Mouse (Mus musculus) cerebellum, postnatal 36 days (tissue): ENCODE measurements at regions not wholly inside any gene's neighbourhood (a gene's known extent, or its start where the extent isn't known, plus 50 kb on each side); places are given as distances from the start of the nearest gene placed in this dataset.

Source experiments
- DNase-seq, 2 experiments: peaks; one replicate each; pipeline ENCODE4 v3.0.0; 2021 to 2022; ENCODE audit warnings: mixed read lengths in 2 of 2

GRCm38 (mm10) chr3:18941301-18942177, 686.9 kb downstream of the 1700064H15Rik start:
- no peak for DNase-seq

GRCm38 (mm10) chr3:18960341-18960740, 668.1 kb downstream of the 1700064H15Rik start:
- no peak for DNase-seq

- DNase-seq, result peak; percentile 22 to 28
Measured at GRCm38 (mm10) chr3:18988662-18989061, 639.8 kb downstream of the 1700064H15Rik start.

DNA sequence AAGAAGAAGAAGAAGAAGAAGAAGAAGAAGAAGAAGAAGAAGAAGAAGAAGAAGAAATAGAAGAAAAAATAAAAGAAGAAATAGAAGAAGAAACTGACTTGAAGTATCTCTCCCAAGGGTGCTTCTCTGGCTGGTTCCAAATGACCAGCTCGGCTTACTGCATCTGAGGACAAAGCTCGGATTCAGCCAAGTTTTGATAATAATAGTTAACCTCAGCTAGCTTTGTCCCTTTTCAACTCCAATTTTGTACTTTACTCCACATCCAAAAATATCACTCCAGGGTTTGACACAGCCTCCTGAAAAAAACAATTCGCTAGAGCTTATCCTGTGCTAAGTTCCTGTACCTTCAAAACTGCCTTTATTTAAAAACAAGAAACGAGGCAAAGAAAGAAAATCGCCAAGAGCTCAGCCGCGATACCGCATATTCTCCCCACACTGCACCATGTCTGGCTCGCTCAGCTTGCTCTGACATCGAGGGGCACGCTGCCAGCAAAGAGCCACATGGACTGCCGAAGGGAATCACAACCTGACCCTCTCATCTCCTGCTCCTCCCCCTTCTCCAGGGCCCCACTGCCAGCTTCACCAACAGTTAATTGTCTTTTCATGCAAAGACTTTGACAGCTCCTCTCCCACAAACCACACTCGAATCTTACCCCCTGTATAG, 638.8 kb downstream of the 1700064H15Rik start:
- DNase-seq, result peak; percentile 88 to 89

DNA sequence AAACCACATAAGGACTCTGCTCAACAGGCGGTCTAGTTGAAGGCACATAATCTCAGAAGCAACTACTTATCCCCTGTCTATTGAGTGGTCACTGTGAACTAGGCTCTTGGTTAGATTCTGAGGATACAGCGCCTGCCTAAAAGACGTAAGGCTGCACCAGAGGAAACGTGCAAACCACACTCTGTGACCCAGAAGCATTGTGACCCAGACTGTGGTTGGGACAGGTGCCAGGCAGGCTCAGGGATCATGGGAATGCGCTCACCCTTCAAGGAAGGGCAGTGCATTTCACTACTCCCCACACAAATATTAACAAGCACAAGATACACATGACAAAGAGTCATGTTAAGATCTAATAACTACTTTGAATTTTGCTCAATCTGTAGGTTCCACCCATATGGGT, 628.3 kb downstream of the 1700064H15Rik start:
- no peak for DNase-seq

DNA sequence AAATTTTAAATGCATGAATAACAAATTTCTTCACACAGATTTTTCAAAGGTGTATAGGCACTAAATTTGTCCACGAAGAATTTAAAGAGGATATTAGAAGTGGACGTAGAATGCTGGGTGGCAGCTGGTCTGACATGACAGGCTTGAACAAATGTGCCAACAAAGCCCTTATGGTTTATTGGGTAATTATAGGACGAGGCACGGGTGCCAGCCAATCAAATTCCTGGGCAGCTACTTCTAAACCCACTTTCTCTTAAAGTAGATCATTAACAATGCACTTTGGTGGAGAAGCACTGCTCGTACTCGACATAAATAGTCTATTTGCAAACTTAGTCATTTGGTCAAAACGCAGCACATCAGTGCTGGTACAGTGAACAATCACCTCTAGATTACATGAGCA, 626.4 kb downstream of the 1700064H15Rik start:
- no peak for DNase-seq

- DNase-seq, result peak; percentile 11 to 18
Measured at GRCm38 (mm10) chr3:19004792-19005191, 623.7 kb downstream of the 1700064H15Rik start.

DNA sequence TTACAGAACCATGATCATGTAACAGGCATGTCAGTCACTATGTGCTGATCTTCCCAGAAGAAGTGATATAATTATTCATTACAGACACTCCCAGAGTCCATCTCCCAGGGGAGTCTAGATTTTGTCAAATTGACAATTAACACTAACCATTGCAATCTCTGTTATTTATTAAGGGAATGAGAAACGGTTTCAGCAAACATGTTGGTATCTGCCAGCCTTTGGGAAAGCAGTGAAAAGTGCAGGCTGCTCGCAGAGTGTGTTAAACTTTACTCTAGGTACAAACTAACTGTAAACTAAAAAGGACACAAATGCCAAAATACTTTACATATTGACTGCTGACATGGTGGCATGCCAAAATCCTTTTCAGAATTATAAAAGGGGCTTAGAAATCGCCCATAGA, 583.9 kb downstream of the 1700064H15Rik start:
- no peak for DNase-seq

- DNase-seq, result no peak
Measured at GRCm38 (mm10) chr3:19045933-19046332, 582.5 kb downstream of the 1700064H15Rik start.

GRCm38 (mm10) chr3:19046610-19047009, 581.9 kb downstream of the 1700064H15Rik start:
- DNase-seq, result no peak

GRCm38 (mm10) chr3:19055961-19056360, 572.5 kb downstream of the 1700064H15Rik start:
- DNase-seq, result no peak

GRCm38 (mm10) chr3:19056623-19057022, 571.9 kb downstream of the 1700064H15Rik start:
- DNase-seq, result no peak

GRCm38 (mm10) chr3:19059906-19060870, 568.3 kb downstream of the 1700064H15Rik start:
- no peak for DNase-seq

DNA sequence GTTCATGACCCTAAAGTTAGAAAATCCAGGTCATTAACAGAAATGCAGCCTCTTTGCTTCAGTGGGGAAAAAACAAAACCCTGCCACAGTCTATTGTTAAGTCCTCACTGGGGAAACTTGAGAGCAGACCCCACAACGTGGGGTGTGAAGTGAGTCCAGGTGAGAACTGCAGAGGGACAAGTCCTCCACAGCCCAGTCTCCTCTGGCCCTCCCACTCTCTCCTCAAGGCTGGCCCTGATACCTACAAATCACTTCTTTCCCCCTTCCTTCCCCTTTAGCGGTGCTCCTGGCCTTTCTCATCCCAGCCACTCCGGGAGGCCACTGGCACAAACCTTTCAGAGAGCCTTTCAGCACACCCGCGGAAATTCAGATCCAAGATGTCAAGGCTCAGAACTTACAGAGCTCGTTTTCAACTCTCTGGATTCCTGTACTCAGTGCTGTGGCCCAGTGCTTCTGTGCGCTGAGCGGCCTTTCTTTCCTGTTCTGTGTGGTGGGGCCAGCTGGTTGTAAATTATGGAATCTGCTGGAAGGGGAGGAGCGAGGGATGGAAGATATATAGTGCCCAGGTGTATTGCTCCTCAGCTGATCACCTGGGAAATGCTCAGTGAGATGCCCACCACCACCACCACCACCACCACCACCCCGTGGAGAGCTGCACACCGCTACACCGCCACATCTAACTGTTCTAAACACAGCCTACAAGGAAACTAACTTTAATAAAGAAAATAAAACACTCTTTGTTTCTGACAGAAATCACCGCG, 566.8 kb downstream of the 1700064H15Rik start:
- DNase-seq, result peak; percentile 6

GRCm38 (mm10) chr3:19062249-19062859, 566.1 kb downstream of the 1700064H15Rik start:
- DNase-seq, result peak; percentile 39 to 78

DNA sequence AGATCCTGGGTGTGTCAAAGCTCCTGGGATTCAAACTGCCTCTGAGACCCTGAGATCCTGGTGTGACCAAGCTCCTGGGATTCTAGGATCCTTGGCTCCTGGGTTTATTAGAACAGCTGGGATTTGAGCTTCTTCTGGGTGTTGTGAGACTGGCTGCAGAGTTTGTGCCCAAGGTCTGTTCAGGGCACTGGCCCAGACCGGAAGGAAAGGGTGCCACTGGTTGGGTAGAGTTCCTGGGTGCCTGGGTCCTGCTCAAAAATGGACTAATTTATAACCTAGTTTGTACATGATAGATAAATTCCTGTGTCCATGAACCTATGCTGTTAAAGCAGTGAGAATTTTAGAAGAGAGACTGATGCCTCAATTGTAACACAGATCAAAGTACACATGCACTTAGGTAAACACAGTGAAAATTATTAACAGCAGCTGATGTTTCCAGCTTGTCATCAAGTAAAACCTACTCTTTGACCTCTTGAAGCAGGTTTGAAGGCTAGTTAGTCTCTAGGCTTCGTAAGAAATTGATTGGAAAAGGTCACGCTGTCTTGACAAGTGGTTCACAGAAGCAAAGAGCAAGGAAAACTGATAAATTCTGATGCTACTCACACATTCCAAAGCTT, 561.2 kb downstream of the 1700064H15Rik start:
- DNase-seq, result no peak
